Mouse (Mus musculus) spleen, postnatal 10 days (tissue): Measurements from ENCODE around the gene Fbll1.
A peak's percentile ranks its signal among the peaks of the same experiment; 100 is the strongest.
"Not testable (repeated sequence)": the region's sequence is repeated elsewhere in the genome, so short reads cannot be mapped to it uniquely, and the experiment has no call there.

Source experiments
- DNase-seq, 2 experiments: peaks; one replicate each; pipeline ENCODE4 v3.0.0; 2021 to 2022; ENCODE audit warnings: low spot score in 2 of 2

Fbll1 gene

DNA sequence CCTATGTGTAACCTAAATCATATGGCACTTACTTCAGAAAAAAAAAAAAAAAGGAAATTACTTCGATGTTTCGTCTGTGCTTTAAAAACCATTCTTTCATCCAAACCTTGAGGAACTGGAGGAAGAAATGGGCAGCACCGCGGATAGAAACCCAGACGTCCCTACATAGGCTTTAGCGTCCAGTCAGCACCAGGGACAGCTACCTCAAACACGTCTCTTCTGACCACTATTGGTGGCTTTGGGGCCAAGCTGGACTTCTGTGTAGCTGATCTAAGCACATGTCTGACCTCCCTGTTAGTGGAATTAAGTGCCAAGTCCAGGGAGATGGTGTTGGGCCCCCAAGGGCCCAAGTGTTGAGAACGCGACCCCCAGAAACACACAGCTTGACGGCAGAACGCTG, at the start of gene Fbll1:
TSS of gene Fbll1 (minus strand) at position 11 of the 400 bp plus-strand sequence.
- peak in 1 of 2 experiments; percentile 54 for DNase-seq

DNA sequence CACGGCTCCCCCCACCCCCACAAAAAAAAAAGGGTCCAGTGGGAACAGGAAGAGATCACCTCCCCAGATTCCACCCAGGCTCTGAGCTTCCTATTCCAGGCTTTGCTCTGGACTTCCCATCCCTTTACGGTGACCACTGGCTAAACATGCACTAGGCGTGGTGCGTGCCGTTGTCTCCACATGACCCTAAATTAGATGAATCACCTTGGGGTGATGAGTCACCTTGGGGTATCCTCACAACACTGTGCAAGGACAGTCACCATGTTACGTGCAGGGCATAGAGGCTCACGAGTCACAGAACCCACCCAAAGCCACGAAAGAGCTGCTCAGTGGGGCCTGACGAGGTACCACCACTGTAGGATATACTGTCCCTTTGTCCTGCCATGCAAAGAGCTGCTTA, 45.6 kb upstream of the Fbll1 start:
- no peak for DNase-seq

DNA sequence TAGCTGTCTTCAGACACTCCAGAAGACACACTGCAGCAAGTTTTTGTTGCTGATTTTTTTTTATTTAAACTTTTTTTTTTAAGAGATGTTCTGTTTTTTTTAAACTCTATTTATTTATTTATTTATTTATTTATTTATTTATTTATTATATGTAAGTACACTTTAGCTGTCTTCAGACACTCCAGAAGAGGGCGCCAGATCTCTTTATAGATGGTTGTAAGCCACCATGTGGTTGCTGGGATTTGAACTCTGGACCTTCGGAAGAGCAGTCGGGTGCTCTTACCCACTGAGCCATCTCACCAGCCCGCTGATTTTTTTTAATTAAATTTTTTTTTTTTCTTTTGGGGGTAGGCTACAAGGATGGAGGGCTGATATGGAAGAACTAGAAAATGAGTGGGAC, 43.9 kb upstream of the Fbll1 start:
- DNase-seq, result not testable (repeated sequence)

DNA sequence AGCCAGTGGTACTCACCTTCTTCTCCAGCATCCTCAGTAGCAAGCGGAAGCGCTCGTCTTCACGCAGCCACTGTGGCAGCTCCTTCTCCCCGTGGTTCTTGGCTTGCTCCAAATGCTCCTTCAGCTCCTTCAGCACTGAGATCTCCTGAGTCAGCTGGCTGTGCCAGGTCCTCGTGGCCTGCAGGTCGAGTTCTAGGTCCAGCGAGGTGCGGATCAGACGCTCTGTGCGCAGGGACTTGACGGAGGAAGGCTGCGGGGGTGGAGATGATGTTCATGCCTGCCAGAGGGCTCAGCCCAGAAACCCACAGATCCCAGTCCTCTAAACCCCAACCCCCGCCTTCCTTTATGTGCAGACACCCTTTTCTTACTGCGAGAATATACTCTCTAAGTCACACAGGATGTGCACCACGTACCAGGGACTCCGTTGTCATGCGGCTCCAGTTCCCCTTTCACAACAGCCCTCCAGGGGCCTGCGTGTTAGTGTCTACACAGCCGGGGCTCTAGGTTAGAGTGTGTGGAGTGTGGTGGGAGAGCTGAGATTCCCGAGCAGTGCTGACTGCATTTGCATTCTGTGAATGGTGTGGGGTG, 43.1 kb upstream of the Fbll1 start:
- peak in 1 of 2 experiments; percentile 50 for DNase-seq

DNA sequence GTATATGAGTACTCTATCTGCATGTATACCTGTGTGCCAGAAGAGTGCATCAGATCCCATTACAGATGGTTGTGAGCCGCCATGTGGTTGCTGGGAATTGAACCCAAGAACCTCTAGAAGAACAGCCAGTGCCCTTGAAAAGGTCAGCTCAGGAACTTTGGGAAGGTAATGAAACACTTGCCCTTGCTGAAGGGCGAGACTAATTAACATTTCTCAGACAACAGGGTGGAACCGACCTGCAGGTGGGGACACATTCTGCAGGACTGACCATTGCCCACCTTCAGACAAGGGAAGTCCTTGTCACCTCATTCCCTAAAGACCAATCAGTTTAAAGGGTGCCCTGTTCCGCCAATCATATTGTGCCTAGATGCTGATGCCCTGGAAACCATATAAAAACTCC, 42.1 kb upstream of the Fbll1 start:
- not testable (repeated sequence) for DNase-seq

DNA sequence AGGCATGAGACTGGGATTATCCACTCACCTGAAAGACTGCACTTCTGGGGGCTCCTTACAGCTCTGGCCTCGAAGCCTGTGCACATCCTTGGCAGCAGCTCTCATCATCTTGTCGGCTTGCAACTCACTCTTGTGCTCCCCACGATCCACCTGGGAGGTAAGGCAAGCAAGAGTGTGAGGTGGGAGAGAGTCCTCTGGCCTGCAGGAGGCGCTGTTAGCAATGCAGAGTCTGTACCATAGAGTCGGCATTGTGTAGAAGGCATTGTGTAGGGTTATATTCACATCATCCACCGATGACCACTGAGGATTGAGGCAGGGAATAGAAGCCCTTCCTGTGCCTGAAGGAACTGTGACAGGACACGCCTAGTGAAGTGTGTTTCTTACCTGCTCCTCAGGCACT, 41.6 kb upstream of the Fbll1 start:
- DNase-seq, result peak in 1 of 2 experiments; percentile 50

DNA sequence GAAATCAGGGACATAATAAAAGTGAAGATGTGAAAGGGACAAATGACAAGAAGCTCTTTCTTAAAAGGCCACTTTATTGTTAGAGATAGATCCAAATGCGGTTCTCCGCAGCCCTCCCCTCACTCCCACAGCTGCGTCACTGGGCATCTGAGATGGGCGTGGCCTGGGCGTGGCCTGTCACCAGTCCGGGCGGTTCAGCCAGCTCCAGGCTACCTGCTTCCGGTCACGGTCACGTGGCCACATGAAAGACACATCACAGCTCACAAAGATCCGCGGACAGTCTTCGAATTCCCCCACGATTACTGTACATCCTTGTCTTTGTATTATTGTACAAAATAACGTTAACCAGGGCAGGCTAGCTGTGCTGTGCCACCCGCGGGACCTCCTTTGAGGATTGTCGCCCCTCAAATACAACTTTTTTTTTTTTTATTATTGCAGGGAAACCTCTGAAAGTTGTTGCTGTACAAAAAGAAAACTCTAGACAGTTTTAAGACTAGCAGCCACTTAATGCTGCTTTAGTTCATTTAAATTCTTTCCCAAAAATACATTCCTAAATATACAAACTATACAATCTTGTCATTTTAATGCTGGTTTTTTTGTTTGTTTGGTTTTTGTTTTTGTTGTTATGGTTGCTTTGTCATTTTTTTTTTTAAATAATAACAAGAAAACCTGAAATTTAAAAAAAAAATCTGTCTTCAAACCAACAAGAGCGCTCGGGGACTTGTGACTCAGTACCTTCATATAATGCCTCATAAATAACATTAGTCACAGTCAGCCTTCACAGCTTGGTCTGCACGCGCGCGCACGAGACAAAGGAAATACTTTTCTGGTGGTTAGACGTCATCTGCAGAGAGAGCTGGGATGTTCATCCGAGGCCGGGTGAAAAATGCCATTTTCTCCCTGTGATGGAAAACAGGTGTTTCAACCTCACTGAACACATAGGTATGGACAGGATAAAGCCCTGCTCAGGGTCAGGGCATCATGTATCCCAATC, 40.0 kb upstream of the Fbll1 start:
- peak; percentile 76 to 93 for DNase-seq

DNA sequence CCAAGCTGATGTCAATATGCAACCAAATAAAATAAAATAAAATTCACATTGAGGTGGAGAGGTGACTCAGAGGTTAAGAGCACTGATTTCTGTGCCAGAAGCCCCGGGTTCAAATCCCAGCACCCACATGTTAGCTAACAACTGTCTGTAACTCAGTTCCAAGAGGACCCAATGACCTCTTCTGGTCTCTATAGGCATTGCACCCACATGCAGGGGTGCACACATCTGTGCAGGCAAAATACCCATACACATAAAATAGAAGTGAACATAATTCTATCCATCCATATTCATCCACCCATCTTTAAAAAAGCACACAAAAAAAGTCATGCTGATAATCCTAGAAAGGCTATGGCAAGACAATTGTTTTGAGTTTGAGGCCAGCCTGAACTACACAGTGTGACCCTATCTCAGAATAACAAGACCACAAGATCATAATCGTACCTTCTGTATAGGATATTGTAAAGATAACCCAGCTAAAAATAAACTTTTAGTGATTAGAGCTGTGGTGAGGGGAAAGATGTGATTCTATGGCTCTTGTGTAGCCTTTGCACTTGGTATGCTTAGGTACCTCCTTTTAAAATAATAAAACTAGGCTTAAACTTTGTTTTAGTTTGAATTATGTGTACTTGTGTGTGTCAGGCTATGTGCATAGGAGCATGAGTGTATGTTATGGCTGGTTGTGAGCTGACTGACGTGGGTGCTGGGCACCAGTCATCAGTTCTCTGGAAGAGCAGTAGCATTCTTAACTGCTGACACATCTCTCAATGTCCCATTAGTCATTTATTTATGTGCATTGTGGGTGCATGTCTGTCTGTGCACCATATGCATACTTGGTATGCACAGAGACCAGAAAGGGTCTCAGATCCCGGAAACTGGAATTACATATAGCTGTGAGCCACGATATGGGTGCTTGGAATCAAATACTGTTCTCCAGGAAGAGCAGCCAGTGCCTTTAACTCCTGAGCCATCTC, 38.8 kb upstream of the Fbll1 start:
- DNase-seq, result no peak

DNA sequence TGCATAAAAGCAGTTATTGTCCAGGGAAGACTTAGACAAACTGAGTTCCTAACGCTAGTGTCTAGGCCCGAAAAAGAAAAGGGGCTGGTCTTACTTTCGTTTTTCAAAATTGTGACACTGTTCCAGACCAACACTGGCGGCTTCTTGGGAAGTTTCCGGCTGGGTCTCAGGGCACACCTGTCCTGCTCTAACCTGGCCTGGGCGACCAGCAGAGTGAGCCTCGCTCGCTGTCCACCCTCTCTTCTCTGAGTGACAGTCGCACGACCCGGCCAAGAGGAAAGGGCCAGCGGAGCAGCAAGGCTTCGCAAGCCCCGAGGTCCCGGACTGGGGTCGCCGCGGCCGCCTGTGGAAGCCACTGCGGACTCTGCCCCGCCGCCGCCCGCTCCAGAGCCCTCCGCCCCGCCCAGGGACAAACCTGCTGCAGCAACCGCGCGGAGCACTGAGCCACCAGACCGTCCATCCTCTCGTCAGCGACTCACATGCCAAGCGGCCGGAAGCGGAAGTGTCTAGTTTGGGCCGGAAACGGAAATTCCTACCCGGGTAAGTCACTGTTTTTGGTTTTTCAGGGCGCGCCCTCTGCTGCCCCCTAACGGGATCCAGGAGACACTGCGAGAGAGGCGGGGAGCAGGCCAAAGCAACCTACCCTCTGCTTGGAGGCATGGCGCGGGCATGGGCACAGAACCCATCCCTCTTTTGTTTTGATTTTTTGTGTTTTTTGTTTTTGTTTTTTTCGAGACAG, 35.5 kb upstream of the Fbll1 start, which contains the start of gene Rars:
TSS of gene Rars (minus strand) at position 485 of the 739 bp plus-strand sequence.
- peak; percentile 86 to 94 for DNase-seq

DNA sequence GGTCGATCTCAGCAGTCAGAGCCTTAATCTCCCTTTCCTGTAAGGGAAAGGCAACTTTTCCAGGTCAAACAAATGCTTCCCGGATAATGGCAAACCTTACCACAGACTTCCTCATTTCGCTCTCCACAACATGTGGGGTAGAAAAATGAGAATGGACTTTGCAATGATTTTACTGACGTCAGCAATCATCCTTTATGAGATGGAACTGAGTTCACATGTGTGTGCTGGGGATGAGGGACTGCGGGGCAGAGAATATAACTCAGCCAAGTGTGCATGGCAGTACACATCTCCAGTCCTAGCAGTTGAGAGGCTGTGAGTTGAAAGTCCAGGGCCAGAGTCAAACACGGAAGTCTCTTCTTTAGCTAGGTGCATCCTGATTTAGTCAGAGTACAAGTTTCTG, 34.6 kb upstream of the Fbll1 start:
- DNase-seq, result no peak

DNA sequence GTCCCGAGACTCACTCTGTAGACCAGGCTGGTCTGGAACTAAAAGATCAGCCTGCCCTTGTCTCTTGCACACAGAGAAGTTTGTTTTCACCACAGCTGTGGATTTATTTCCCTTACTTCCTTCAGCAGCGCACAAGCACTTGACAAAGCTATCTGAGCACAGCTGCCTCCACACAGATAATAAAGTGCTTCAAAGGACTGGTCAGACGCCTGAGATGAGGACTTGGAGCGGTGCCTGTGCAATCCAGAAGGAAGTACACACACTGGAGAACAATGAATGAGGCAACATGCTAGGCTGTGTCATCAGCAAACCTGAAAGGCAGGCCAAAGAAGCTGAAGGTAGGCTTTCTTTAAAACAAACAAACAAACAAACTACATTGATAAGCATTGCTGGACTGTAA, 33.5 kb upstream of the Fbll1 start:
- DNase-seq, result no peak

DNA sequence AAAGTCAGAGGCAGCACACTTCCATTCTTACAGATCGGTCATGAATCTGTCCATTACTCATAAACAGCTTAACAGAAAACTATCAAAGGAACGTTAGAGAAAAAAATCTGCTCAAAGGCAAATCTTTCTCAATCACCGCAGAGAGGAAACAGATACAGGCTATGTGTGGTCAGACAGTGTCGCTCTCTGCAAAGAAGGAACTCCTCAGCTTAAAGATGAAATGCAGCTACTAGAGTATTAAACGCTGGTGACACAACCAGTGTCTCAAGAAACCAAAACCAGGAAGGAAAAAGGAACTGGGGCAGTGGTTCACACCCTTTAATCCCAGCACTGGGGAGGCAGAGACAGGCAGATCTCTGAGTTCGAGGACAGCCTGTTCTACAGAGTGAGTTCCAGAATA, 29.0 kb upstream of the Fbll1 start:
- no peak for DNase-seq

DNA sequence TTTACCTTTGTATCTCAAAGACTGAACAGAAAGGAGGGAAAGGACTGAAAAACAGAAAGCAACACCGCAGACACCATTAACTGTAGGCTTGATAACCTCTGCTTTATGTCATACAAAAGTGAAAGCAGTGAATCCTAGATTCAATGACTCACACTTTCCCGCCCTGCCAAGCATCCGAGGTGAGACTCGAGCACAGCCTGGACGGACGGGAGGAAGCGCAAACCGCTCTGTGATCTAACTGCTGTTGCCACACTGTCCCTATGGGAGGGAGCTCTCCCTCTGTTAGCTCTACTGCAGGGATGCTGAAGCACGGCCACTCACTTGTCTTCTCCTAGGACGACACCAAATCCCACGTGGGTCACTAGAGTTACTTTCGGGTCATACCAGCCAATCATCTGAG, 17.6 kb upstream of the Fbll1 start:
- DNase-seq, result no peak

DNA sequence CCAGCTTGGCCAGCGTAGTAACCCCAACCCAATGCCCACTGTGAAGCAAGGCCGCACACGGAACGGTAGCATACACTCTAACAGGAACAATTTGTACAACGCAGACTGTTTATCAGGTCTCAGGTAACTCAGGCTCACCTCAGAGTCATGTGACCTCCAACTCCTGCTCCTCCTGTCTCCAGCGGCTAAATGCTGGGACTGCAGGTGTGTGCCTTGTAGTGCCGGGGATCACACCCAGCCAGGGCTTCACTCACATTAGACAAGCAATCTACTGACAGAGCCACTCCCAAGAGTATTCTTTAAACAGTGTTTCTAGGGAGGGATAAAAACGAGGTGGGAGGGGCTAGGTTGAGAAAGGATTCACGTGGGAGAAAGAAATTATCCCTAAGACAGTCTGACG, 12.8 kb upstream of the Fbll1 start:
- no peak for DNase-seq

DNA sequence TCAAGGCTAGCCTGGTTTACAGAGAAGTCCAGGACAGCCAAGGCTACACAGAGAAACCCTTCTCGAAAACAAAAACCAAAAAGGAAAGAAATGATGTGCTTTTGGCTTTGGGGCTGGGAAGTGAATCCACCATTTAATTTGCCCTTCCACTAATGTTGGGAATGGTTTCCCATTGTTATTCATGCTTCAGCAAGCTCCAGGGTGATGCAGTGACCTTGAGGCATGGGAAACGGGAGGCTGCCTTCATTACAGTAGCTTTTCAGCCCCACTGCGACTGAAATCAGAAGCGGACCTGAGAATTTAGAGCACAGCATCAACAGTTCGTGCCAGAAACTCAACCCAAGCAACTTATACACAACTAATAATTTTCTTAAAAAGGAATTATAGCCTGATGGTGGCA, 2.6 kb upstream of the Fbll1 start:
- no peak for DNase-seq

DNA sequence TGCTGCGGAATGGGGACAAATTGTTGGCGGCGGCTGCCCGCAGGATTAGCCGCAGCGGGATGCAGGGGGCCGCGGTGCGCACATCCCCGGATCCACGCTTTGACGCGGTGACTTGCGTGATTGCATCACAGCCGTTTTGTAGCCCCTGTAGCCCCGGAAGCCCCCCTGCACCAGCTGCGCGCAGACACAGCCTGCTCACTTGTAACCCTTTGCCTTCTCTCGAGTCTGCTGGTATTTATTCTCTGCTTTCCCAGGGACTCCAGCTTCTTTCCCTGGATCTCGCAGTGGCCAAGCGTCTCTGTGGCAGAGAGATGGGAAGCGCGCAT, 226 bp downstream of the Fbll1 start:
- DNase-seq, result no peak

DNA sequence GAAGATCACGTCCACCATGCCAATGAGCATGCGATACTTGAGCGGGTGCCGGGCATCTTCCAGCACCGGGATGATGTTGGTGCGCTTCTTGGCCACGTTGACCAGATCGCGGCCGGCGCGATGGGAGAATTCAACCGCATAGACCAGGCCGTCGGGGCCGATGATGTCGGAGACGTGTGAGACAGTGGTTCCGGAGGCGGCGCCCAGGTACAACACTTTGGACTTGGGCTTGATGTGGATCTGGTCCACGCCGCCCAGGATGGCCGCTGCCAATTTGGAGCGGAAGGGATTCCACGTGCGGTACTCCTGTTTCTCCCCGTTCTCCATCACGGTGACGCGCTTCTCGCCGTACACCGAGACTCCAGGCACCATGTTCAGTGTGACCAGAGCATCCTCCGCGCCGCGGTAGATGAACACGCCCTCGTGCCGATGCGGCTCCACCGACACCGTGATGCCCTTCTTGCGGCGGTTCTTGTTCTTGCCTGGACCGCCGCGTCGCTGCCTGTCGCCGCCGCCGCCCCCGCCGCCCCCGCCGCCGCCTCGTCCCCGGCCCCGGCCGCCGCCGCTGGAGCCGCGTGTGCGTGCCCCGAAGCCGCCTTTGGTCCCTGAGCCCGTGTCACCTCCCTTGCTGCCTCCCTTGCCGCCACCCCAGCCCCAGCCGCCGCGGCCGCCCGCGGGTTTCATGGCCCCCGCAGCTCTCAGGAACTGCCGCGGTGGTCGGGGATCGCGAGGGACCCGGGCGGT, 761 bp downstream of the Fbll1 start:
- DNase-seq, result no peak

DNA sequence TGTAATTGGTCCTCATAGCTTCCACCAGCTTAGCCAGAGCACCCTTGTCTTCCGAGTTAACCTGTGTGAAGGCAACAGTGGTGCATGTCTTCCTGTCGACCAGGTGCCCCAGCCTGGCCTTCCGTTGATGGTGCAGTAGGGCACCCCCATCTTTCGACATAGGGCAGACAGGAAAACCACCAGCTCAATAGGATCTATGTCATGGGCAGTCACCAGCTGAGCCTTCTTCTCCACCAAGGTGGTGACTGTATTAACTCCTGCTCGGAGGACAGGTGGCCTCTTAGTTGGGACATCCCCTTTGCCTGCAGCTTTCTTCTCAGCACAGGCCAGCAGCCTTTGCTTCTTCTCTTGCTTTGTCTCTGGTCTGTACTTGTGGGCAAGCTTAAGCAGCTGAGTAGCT, 5.9 kb downstream of the Fbll1 start:
- DNase-seq, result not testable (repeated sequence)

DNA sequence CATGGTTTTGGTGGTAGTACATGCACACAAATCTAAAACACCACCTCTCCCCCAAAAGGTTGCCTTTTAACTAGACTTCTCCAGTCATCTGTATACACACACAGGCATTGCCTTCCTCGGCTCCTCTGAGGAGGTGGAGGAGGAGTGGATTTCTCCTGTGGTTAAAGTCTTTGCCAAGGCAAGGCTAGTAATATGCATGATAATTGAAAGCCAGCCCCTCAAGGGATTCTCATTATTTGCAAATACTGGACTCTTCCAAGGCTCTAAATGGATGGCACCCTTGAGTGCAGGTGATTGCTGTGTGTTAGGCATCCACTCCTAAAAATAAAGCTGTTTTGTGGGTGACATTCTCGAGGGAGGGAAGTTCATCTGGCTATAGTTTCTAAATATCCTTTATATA, 10.2 kb downstream of the Fbll1 start:
- DNase-seq, result no peak

DNA sequence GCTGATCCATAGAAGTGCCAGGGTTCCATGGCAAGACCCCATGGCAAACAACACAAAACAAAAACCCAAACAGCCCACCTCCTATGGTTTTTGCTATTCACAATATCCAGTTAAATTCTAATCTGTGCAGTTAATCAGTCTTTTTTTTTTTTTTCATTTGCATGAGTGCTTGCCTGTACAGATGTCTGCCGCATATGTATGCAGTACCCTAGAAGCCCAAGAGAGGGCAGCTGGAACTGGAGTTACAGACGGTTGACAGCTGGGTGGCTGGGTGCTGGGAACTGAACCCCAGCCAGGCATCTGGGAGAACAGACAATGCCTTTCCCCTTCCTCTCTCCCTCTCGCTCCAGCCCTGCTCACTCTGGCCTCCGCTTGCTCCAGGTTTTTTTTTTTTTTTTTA, 14.1 kb downstream of the Fbll1 start:
- DNase-seq, result no peak

DNA sequence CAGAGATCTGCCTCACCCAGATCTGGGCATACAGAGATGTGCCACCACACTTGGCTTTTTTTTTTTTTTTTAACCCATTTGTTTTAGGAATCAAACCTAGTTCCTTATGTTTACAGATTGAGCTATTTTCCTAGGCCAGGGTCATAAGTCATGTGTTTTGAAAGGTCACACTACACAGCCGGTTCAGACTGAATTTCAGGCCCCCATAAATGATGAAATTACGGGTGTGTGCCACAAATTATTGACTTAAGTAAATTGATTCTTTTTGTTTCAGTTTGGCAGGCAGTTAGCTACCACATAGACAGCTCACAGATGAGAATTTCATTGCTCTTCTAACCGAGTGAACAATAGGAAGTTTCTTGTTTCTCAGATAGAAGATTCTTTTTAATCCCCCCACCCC, 14.7 kb downstream of the Fbll1 start:
- DNase-seq, result no peak
